Mouse (Mus musculus): ENCODE data around the gene Selenon. TPM values are rescaled to one million over a fixed set of nuclear protein-coding genes. Genes with fewer than 3 reads are reported as not detected.

Selenon gene
- polyA plus RNA-seq, 1 experiment from 2014 or later = 2.3 TPM

DNA sequence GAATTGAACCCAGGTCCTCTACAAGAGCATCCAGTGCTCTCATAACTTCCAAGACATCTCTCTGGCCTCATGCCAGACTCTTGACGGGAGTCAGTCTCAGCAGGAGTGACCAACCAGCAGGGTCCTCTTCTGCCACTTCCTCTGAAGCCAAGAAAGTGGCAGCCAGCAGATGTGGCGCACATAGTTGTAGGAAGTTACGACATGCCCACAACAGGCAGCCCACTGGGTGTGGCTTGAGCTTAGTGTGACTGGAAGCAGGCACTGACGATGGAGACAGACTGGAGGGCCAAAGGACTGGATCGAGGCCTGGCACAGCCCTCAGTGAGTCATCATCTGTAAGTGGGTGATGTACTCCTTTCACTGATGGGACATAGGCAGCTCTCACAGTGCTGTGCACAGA is 37.0 kb upstream of the Selenon start:
- no peaks in the 10 kb centered on the region for H3K9me3 ChIP-seq (replicated peaks)
- ATAC-seq (ENCODE audit: low read depth) = no peak

DNA sequence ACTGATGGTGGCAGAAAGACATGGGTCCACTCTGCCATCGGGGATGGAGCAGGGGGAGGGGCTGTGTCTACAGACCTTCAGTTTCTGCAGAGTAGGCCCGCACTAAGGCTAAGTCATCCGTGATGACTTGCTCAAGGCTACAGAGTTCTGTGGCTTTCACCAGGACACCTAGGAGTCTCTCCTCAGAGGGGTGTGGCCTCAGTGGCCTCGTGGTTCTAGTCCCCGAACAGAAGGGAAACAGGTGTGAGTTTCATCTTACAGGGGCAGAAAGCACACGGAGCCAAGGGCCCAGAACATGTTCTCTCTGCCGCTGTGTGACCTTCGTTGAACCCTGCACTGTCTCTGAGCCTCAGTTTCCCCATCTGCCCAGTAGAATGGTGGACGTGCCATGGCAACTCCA is 36.3 kb upstream of the Selenon start:
- DNase-seq (no peak), ATAC-seq (ENCODE audit: low read depth) (no peak)
- H3K9me3 ChIP-seq (replicated peaks) = no peaks in the 10 kb centered on the region
- no peak overlapping the region for H3K4me3 ChIP-seq (replicated peaks)
- H3K9ac ChIP-seq = no peak overlapping the region
- peaks cover 3% of the 10 kb centered on the region; the same call in 1 of the 2 replicates for H3K36me3 ChIP-seq
- no peaks in the 10 kb centered on the region for H3K27me3 ChIP-seq
- H3K27ac ChIP-seq = no peak overlapping the region
- peaks cover 15% of the 10 kb centered on the region; the same call in 1 of the 2 replicates for H3K4me1 ChIP-seq (replicated peaks)
- WGBS (ENCODE audit: insufficient replicate concordance) = 69% methylated on average over 9 of the region's 9 CpGs
- no peak overlapping the region for H3K4me2 ChIP-seq

More for the DNA sequence above, 37.0 kb upstream of the Selenon start:
- no peak overlapping the region for H3K4me3 ChIP-seq (replicated peaks)
- H3K27me3 ChIP-seq = no peaks in the 10 kb centered on the region
- H3K36me3 ChIP-seq = peaks cover 3% of the 10 kb centered on the region; the same call in 1 of the 2 replicates
- peaks cover 15% of the 10 kb centered on the region; the same call in 1 of the 2 replicates for H3K4me1 ChIP-seq (replicated peaks)
- H3K9ac ChIP-seq = no peak overlapping the region
- H3K27ac ChIP-seq = no peak overlapping the region
- DNase-seq = no peak
- 73% methylated on average over 5 of the region's 5 CpGs for WGBS (ENCODE audit: insufficient replicate concordance)
- no peak overlapping the region for H3K4me2 ChIP-seq

DNA sequence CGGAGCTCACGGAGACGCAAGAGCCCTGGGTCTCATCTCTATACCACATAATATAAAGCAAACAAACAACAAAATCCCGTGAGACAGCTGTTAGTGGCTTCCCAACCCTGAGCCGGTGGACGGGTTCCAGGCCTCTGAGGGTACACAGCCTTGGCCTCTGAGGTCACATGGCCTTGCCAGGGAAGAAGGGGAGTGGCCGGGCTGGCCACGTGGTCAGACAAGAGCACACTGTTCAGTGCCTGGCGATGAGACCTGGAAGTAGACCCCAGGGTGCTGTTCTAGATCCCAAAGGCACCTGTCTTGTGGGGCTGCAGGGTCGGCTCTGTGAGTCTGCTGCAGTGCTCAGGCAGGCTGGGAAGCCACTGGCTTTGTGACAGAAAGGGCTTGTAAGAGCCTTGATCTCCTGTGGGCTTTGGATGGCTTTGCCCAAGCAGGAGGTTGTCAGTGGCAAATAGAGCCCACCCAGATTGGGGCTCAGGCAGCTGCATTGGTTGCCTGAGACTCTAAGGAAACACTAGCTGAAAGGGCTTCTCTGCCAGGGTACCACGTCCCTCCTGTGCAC is 35.8 kb upstream of the Selenon start:
- H3K36me3 ChIP-seq = peaks cover 3% of the 10 kb centered on the region; the same call in 1 of the 2 replicates
- ATAC-seq (ENCODE audit: low read depth) (no peak), DNase-seq (no peak)
- no peak overlapping the region for H3K4me2 ChIP-seq
- no peak overlapping the region for H3K4me3 ChIP-seq (replicated peaks)
- H3K9ac ChIP-seq = no peak overlapping the region
- H3K4me1 ChIP-seq (replicated peaks) = peaks cover 15% of the 10 kb centered on the region; the same call in 1 of the 2 replicates
- H3K9me3 ChIP-seq (replicated peaks) = no peaks in the 10 kb centered on the region
- H3K27me3 ChIP-seq = no peaks in the 10 kb centered on the region
- H3K27ac ChIP-seq = no peak overlapping the region
- 56% methylated on average over 11 of the region's 11 CpGs for WGBS (ENCODE audit: insufficient replicate concordance)

DNA sequence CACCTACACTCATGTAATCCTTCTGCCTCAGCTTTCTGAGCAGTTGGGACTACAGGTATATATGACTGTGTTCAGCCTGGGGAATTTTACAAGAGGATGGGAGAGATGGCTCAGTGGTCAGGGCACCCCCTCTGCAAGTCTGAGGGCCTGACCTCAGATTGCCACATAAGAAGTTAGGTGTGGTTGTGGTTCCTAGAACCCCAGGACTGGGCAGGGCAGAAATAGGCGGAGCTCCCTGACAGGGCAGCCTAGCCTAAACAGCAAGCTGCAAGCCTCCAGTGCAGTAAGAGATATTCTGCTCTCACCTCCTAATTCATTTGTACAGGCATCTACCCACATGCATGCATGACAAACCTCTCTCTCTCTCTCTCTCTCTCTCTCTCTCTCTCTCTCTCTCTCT is 34.7 kb upstream of the Selenon start:
- Histone ChIP-seq H3K36me3 (peaks cover 3% of the 10 kb centered on the region; the same call in 1 of the 2 replicates), H3K4me2 (no peak overlapping the region), H3K4me3 (replicated peaks) (no peak overlapping the region), H3K27ac (no peak overlapping the region), H3K4me1 (replicated peaks) (peaks cover 15% of the 10 kb centered on the region; the same call in 1 of the 2 replicates), H3K9ac (no peak overlapping the region), H3K27me3 (no peaks in the 10 kb centered on the region), H3K9me3 (replicated peaks) (no peaks in the 10 kb centered on the region)
- no peak for ATAC-seq (ENCODE audit: low read depth)
- DNase-seq = no peak
- whole genome bisulfite sequencing (ENCODE audit: insufficient replicate concordance) = 20% methylated on average over 1 of the region's 1 CpGs

DNA sequence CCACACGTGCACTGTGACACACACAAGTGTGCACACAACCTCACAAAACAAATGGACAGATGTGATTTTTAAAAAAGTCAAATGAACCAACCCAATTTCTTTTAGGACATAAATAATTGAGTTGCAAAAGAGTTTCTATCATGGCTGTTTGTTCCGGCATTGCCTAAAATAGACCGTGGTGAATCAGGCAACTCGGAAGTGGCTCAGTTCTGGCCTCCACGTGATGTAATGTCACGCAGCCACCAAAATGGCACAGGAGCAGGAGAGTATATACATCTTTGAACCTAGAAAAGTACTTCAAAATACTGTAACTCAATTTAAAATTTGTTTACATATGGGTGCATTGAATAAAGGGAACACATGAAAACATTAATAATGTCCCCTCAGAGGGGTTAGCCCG is 34.2 kb upstream of the Selenon start:
- DNase-seq (no peak), ATAC-seq (ENCODE audit: low read depth) (no peak)
- Histone ChIP-seq H3K27me3 (no peaks in the 10 kb centered on the region), H3K9me3 (replicated peaks) (no peaks in the 10 kb centered on the region), H3K27ac (no peak overlapping the region), H3K4me3 (replicated peaks) (no peak overlapping the region), H3K4me1 (replicated peaks) (peaks cover 15% of the 10 kb centered on the region; the same call in 1 of the 2 replicates), H3K4me2 (no peak overlapping the region), H3K9ac (no peak overlapping the region), H3K36me3 (peaks cover 3% of the 10 kb centered on the region; the same call in 1 of the 2 replicates)
- 74% methylated on average over 7 of the region's 7 CpGs for WGBS (ENCODE audit: insufficient replicate concordance)

DNA sequence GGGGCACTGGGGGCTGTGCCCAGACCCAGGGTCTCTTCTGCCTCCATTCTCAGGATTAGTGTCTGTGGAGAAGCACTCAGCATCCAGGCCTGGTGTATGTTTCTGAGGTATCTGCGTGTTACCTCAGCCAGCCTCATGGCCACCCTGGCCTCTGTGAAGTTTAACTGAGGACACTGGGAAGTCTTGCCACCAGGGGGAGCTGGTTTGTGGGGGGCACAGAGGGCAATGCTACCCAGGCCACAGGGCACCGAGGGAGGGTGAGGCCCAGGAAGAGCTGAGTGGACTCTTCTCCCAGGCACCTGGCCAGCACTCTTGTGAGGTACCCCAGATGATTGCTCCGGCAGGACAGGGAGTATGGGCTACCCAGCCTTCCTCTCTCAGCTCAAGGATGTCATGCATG is 31.5 kb upstream of the Selenon start:
- Histone ChIP-seq H3K27ac (no peak overlapping the region), H3K36me3 (peaks cover 2% of the 10 kb centered on the region; the same call in 1 of the 2 replicates), H3K9ac (no peak overlapping the region), H3K4me3 (replicated peaks) (no peak overlapping the region), H3K27me3 (no peaks in the 10 kb centered on the region), H3K9me3 (replicated peaks) (no peaks in the 10 kb centered on the region), H3K4me2 (no peak overlapping the region), H3K4me1 (replicated peaks) (peaks cover 30% of the 10 kb centered on the region)
- ATAC-seq (ENCODE audit: low read depth) (no peak), DNase-seq (no peak)
- 45% methylated on average over 3 of the region's 3 CpGs for WGBS (ENCODE audit: insufficient replicate concordance)

DNA sequence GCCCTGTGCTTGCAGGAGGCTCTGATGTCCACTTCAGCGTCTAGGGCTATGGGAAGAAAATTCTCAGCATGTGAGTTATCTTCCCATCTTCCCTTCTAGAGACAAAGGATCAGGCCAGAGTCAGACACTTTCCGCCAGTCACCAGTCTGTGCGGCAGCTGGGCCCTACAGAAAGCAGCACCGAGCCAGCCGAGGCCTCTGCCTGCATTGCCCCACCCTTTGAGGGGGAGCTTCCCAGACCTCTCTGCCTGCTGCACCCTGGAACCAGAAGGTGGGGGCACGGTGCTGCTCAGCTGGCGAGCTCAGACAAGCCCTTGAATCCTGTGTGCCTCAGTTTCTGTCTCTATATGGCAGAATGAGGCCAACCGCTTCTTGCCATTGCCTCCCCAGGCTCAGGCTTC is 29.4 kb upstream of the Selenon start:
- Histone ChIP-seq H3K4me1 (replicated peaks) (peaks cover 15% of the 10 kb centered on the region), H3K27ac (no peak overlapping the region), H3K4me2 (no peak overlapping the region), H3K27me3 (no peaks in the 10 kb centered on the region), H3K9ac (no peak overlapping the region), H3K9me3 (replicated peaks) (no peaks in the 10 kb centered on the region), H3K4me3 (replicated peaks) (no peak overlapping the region), H3K36me3 (no peaks in the 10 kb centered on the region)
- no peak for DNase-seq
- no peak for ATAC-seq (ENCODE audit: low read depth)
- 57% methylated on average over 8 of the region's 8 CpGs for WGBS (ENCODE audit: insufficient replicate concordance)

DNA sequence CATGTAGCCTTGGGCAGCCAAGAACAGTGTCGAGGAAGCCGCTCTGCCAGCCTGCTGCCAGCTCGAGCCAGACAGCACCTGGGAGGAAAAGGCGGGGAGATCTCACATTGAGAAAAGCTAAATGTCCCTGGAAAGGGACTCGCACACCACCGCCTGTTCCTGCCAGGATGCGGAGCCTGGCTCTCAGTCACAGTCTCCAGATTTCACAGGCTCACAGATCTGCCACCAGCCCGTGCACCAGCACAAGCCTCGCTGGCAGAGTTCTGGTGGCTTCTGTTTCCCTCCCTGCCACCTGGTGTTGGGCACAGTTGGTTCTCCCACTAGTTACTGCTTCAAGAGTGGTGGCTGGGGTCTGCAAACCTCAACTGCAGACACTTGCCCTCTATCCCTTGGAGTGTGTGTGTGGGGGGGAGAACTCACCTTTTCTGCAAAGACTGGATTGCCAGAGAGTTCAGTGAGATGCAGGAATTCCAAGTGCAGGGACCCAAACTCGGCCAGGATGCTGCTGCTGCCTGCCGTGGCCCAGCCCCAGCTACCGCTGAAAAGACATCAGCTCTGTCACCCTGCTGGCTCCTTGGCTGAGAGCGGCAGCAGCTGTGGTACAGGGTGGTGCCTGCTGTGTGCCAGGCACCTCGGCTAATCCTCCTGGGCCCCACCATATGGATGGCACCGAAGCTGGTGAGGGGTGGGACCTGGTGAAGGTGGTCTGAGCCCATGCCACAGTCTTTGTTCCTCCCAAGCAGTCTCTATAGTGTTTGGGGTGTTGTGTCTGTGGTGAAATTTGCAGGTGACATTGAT is 28.6 kb upstream of the Selenon start:
- 69% methylated on average over 15 of the region's 15 CpGs for WGBS (ENCODE audit: insufficient replicate concordance)
- no peaks in the 10 kb centered on the region for H3K9me3 ChIP-seq (replicated peaks)
- DNase-seq (no peak), ATAC-seq (ENCODE audit: low read depth) (no peak)
- peaks cover 15% of the 10 kb centered on the region for H3K4me1 ChIP-seq (replicated peaks)
- H3K36me3 ChIP-seq = no peaks in the 10 kb centered on the region
- H3K9ac ChIP-seq = no peak overlapping the region
- H3K27me3 ChIP-seq = no peaks in the 10 kb centered on the region
- no peak overlapping the region for H3K4me2 ChIP-seq
- H3K4me3 ChIP-seq (replicated peaks) = no peak overlapping the region
- H3K27ac ChIP-seq = no peak overlapping the region

DNA sequence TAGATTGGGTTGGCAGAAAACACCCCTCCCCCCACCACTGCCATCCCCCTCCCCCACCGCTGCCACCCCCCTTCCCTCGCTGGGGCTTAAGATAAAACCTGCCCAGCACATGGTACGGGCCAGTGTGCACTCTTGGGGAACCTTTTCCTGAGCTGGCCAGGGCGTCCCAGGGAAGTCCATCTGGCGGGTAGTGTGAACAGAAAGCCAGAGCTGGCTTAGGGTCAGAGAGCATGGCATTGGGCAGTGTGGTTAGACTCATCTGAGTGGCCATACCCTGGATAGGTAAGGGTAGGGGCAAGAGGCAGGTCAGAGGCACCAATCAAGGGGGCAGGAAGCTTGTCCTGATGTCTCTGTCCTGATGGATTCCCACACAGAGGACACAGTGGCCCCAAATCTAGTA is 27.7 kb upstream of the Selenon start:
- DNase-seq (no peak), ATAC-seq (ENCODE audit: low read depth) (no peak)
- 13% methylated on average over 5 of the region's 5 CpGs for WGBS (ENCODE audit: insufficient replicate concordance)
- H3K36me3 ChIP-seq = peaks cover 6% of the 10 kb centered on the region; the same call in 1 of the 2 replicates
- no peak overlapping the region for H3K9ac ChIP-seq
- H3K4me1 ChIP-seq (replicated peaks) = peaks cover 15% of the 10 kb centered on the region
- no peak overlapping the region for H3K4me3 ChIP-seq (replicated peaks)
- H3K27me3 ChIP-seq = no peaks in the 10 kb centered on the region
- H3K27ac ChIP-seq = no peak overlapping the region
- peak overlapping the region; percentile 12; the same call in 1 of the 2 replicates for H3K4me2 ChIP-seq
- no peaks in the 10 kb centered on the region for H3K9me3 ChIP-seq (replicated peaks)

DNA sequence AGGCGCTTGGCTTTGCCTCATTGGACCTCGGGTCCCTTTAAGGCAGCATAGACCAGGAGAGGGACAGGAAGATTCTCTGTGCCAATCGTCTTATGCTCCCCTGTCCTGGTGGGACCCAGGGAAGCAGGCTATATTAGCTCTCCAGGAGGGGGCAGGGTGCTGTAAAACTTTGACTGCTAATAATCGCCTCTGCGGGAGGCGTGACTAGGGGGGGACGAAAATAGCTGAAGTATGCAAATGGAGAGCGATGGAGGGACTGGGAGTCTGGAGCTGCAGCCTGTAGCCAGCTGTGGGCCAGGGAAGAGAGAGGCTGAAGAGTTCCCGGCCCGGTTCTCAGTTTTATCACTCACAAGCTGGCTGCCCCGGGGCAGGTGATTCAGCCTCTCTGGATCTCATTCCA is 27.2 kb upstream of the Selenon start:
- Histone ChIP-seq H3K36me3 (peaks cover 6% of the 10 kb centered on the region; the same call in 1 of the 2 replicates), H3K27ac (no peak overlapping the region), H3K4me2 (peak overlapping the region; percentile 12; the same call in 1 of the 2 replicates), H3K9ac (no peak overlapping the region), H3K4me1 (replicated peaks) (peaks cover 15% of the 10 kb centered on the region), H3K9me3 (replicated peaks) (no peaks in the 10 kb centered on the region), H3K27me3 (no peaks in the 10 kb centered on the region), H3K4me3 (replicated peaks) (no peak overlapping the region)
- DNase-seq (no peak), ATAC-seq (ENCODE audit: low read depth) (no peak)
- 18% methylated on average over 11 of the region's 11 CpGs for WGBS (ENCODE audit: insufficient replicate concordance)

DNA sequence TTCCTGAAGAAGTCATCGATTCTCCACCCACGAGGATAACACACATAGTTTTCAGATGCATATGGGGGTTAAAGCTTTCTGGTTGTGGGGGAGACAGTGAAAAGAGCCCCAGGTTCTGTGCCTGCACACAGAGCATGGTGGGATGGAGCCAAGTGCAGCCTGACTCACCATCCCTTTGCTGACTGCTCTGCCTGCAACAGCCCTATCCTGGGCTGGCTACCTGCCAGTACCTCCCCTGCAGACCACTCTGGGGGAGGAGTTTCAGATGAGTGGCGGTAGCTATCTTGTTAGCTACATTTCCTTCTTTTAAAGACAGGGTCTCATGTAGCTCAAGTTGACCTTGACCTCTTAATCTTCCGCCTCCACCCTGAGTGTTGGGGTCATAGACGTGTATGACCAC is 26.4 kb upstream of the Selenon start:
- peaks cover 15% of the 10 kb centered on the region for H3K4me1 ChIP-seq (replicated peaks)
- H3K9me3 ChIP-seq (replicated peaks) = no peaks in the 10 kb centered on the region
- peaks cover 6% of the 10 kb centered on the region; the same call in 1 of the 2 replicates for H3K36me3 ChIP-seq
- H3K27me3 ChIP-seq = no peaks in the 10 kb centered on the region
- no peak overlapping the region for H3K4me3 ChIP-seq (replicated peaks)
- H3K9ac ChIP-seq = no peak overlapping the region
- no peak overlapping the region for H3K27ac ChIP-seq
- no peak for ATAC-seq (ENCODE audit: low read depth)
- H3K4me2 ChIP-seq = no peak overlapping the region
- 53% methylated on average over 5 of the region's 5 CpGs for WGBS (ENCODE audit: insufficient replicate concordance)
- no peak for DNase-seq

Data from liver, embryonic 13.5 days (tissue).